22 mouse cellular contexts compared by ENCODE assay signal in genomic region chr13:75790550-75791205, GRCm38 (mm10). TPM values are rescaled to one million over a fixed set of nuclear protein-coding genes. Genes with fewer than 3 reads are reported as not detected.
DNase-seq lines count a peak whose midpoint lies in the region; ATAC-seq and TF ChIP-seq lines count a peak whose summit lies in the region.
"Had no signal": no experiment of that assay in that cellular context is flagged by ENCODE, and none has a peak within 500 bp of the region (broad histone marks: within the 10 kb centered on the region; RNA-seq: fewer than 3 reads in every experiment).

No protein-coding gene starts in this region.

- WGBS in heart, embryonic 10.5 days = 69% methylated on average over 1 of the region's 1 CpGs
- WGBS in heart, embryonic 11.5 days (ENCODE audit: insufficient replicate concordance) = 86% methylated on average over 1 of the region's 1 CpGs

- H3K36me3 ChIP-seq in heart, embryonic 10.5 days = no peaks in the 10 kb centered on the region
- no peaks in the 10 kb centered on the region for H3K36me3 ChIP-seq in heart, embryonic 11.5 days (ENCODE audit: control insufficient read depth, insufficient read depth, low read length)
- H3K36me3 ChIP-seq: embryonic facial prominence, embryonic 10.5 days; forebrain, embryonic 15.5 days; heart, embryonic 12.5 days; hindbrain, embryonic 12.5 days had no signal

- H3K4me3 ChIP-seq in heart, embryonic 10.5 days = no peak overlapping the region
- no peak overlapping the region for H3K4me3 ChIP-seq in heart, embryonic 11.5 days (ENCODE audit: low read depth, low read length)
- no peak overlapping the region for H3K4me3 ChIP-seq in embryonic fibroblast, embryonic 13.5 days (ENCODE audit: insufficient read depth, low read length)
- H3K4me3 ChIP-seq: embryonic facial prominence, embryonic 10.5 days; forebrain, embryonic 15.5 days; heart, embryonic 12.5 days; hindbrain, embryonic 12.5 days had no signal

- TF ChIP-seq POLR2A in embryonic fibroblast, embryonic 13.5 days (IDR thresholded peaks at IDR 0.05; ENCODE audit: low read depth, low read length) = no peak

- no peak overlapping the region for H3K9ac ChIP-seq in heart, embryonic 11.5 days (ENCODE audit: low read depth, low read length)
- H3K9ac ChIP-seq: forebrain, embryonic 15.5 days; heart, embryonic 12.5 days; hindbrain, embryonic 12.5 days had no signal

- H3K27me3 ChIP-seq in heart, embryonic 10.5 days (ENCODE audit: insufficient read depth, poor library complexity, severe bottlenecking) = no peaks in the 10 kb centered on the region
- no peaks in the 10 kb centered on the region for H3K27me3 ChIP-seq in heart, embryonic 11.5 days (ENCODE audit: control insufficient read depth, insufficient read depth, low read length)
- H3K27me3 ChIP-seq: forebrain, embryonic 15.5 days; heart, embryonic 12.5 days; hindbrain, embryonic 12.5 days had no signal

- no peaks in the 10 kb centered on the region for H3K4me1 ChIP-seq in heart, embryonic 10.5 days
- no peaks in the 10 kb centered on the region for H3K4me1 ChIP-seq in heart, embryonic 11.5 days (ENCODE audit: control insufficient read depth, insufficient read depth, low read length)
- peaks cover 13% of the 10 kb centered on the region for H3K4me1 ChIP-seq in embryonic fibroblast, embryonic 13.5 days (ENCODE audit: control insufficient read depth, insufficient read depth, low read length)
- H3K4me1 ChIP-seq: forebrain, embryonic 15.5 days; hindbrain, embryonic 12.5 days had no signal

- no peak overlapping the region for H3K4me2 ChIP-seq in heart, embryonic 11.5 days
- H3K4me2 ChIP-seq: forebrain, embryonic 15.5 days; heart, embryonic 12.5 days; hindbrain, embryonic 12.5 days had no signal

- H3K27ac ChIP-seq in heart, embryonic 10.5 days = no peak overlapping the region
- H3K27ac ChIP-seq in heart, embryonic 11.5 days (ENCODE audit: low read depth, low read length) = no peak overlapping the region
- H3K27ac ChIP-seq in embryonic fibroblast, embryonic 13.5 days (ENCODE audit: insufficient read depth, low read length) = peak overlapping the region; percentile 35; the same call in 1 of the 2 replicates
- H3K27ac ChIP-seq: embryonic facial prominence, embryonic 10.5 days; forebrain, embryonic 15.5 days; hindbrain, embryonic 12.5 days had no signal

- no peak for ATAC-seq in heart, embryonic 11.5 days (replicated peaks; ENCODE audit: insufficient number of reproducible peaks, low FRiP score, low TSS enrichment)
- 0 out of 2 replicates have a peak, but pooled peaks have one; percentile 10 for ATAC-seq in monocyte, adult 5-6 weeks (replicated peaks; ENCODE audit: insufficient number of reproducible peaks, low FRiP score, low TSS enrichment, poor library complexity, severe bottlenecking)
- ATAC-seq: forebrain, embryonic 15.5 days; hindbrain, embryonic 16.5 days; inflammation-experienced regulatory T-cells, adult 6 months; intestine, postnatal 0 days had no signal

- no peaks in the 10 kb centered on the region for H3K9me3 ChIP-seq in heart, embryonic 10.5 days
- no peaks in the 10 kb centered on the region for H3K9me3 ChIP-seq in heart, embryonic 11.5 days (replicated peaks; ENCODE audit: control insufficient read depth, low read length)
- H3K9me3 ChIP-seq: embryonic facial prominence, embryonic 10.5 days; forebrain, embryonic 15.5 days; heart, embryonic 12.5 days; hindbrain, embryonic 12.5 days had no signal

- no peak for TF ChIP-seq CTCF in embryonic fibroblast, embryonic 13.5 days (IDR thresholded peaks at IDR 0.05; ENCODE audit: borderline replicate concordance, insufficient read depth, low read length)

- DNase-seq in heart, embryonic 10.5 days (ENCODE audit: low spot score) = peak; percentile 11
- DNase-seq in Muller cell, postnatal 12 days (ENCODE audit: inconsistent ontology term) = peak; percentile 48
- no peak for DNase-seq in thymus, postnatal 4 days
- no peak for DNase-seq in spleen, adult 12 weeks (ENCODE audit: low spot score)
- DNase-seq in lung, postnatal 14 days = no peak
- DNase-seq: adrenal gland, postnatal 10 days; cerebellum, adult 11-12 months; cerebellum, adult 9-11 months; cerebellum, postnatal 36 days; gastrocnemius, postnatal 36 days; heart, adult 18-20 months; heart, postnatal 36 days had no signal

RNA-seq across cellular contexts. Expression of gene Glrx, which starts 49.0 kb away (rescaled TPM):
- polyA plus RNA-seq in heart, embryonic 10.5 days (2016; fragmentation: Nextera tagmentation; extraction: Ambion mirVana) = 50.6 and 74.5 TPM in 2 replicates
- polyA plus RNA-seq in heart, embryonic 11.5 days (2014; fragmentation: Nextera tagmentation; extraction: Ambion mirVana) = 87.9 and 88.8 TPM in 2 replicates
- 31.1 and 35.7 TPM in 2 replicates for polyA plus RNA-seq in embryonic fibroblast, embryonic 13.5 days (2011; ENCODE audit: insufficient read length, low read depth, missing spikeins)
- total RNA-seq in monocyte, adult 5-6 weeks (2017) = 11.9 to 36.7 TPM (median 19.7 TPM) in 3 replicates

Comparison
In these comparisons a context has a peak if more than half of its experiments do, and no peak if none do; other contexts are left out.
1. DNase-seq: peak in heart, embryonic 10.5 days (single experiment) and Muller cell, postnatal 12 days (single experiment); none in thymus, postnatal 4 days (single experiment), spleen, adult 12 weeks (single experiment) and lung, postnatal 14 days (single experiment).